Mouse (Mus musculus) gastrocnemius, adult 8-10 months (tissue): Measurements from ENCODE around the gene Gipr. TPM values are rescaled to one million over a fixed set of nuclear protein-coding genes. Genes with fewer than 3 reads are reported as not detected.
A peak's percentile ranks its signal among the peaks of the same experiment; 100 is the strongest.
"Not testable (repeated sequence)": the region's sequence is repeated elsewhere in the genome, so short reads cannot be mapped to it uniquely, and the experiment has no call there.

Source experiments
- DNase-seq, 2 experiments: peaks; one replicate each; pipeline ENCODE4 v3.0.0; 2022; ENCODE audit warnings: low spot score in 2 of 2
- total RNA-seq, 4 experiments: library from RNA; stranded (reverse); gene quantifications; 2 replicates each; pipeline ENCODE4 v1.2.4; 2022

The Gipr gene
- total RNA-seq, 4 experiments from 2014 or later: 0.13 TPM; not detected in 3

DNA sequence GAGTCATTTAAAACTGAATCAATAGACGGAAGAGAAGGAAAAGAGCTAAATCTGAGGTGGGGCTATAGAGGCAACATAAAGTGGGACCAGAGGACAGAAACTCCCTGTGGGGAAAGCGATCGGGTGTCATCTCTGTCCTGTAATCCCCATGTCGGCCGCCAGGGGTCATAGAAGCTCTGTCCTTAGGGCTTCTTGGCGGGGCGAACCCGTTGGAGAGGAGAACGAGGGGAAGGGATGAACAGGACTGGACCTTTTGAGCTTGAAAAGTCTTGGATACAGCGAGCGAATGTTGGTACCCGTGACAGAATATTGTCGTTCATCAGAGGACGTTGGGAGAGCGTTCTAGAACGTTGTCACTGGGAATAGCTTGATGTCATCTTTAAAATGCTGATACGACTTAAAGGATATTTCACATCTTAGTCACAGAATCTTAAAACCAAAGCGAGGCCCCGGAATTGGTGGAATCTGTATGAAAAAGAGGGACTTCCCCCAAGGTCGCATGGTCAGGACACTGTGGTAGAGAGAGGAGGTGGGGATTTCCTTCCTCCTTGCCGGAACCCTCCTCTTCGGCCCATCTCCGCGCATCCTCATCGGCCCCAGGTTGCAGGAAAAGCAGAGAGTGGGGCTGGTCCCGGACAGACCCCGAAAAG, 12.6 kb upstream of the Gipr start:
- DNase-seq: peak; percentile 43 to 54

DNA sequence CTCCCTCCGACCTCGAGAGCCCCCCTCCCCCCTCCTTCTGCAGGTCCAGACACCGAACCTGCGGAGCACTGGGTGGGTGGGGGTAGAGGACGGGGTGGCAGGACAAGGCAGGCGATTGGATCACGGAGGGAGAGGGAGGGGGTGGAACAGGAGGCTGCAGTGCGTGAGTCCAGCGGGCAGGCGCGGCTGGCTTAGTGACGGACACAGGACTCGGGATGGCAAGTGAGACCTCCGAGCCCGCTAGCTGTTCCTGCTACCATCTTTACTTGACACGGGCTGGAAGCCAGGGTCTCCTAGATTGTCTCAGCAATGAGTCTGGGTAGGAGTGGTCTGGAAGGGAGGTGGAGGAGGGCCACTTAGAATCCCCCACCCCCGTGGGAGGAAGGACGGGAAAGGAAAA, 12.1 kb upstream of the Gipr start:
- no peak for DNase-seq

GRCm38 (mm10) chr7:19177216-19177615, 11.3 kb upstream of the Gipr start:
- DNase-seq: no peak

GRCm38 (mm10) chr7:19176516-19176947, 10.6 kb upstream of the Gipr start:
- no peak for DNase-seq

DNA sequence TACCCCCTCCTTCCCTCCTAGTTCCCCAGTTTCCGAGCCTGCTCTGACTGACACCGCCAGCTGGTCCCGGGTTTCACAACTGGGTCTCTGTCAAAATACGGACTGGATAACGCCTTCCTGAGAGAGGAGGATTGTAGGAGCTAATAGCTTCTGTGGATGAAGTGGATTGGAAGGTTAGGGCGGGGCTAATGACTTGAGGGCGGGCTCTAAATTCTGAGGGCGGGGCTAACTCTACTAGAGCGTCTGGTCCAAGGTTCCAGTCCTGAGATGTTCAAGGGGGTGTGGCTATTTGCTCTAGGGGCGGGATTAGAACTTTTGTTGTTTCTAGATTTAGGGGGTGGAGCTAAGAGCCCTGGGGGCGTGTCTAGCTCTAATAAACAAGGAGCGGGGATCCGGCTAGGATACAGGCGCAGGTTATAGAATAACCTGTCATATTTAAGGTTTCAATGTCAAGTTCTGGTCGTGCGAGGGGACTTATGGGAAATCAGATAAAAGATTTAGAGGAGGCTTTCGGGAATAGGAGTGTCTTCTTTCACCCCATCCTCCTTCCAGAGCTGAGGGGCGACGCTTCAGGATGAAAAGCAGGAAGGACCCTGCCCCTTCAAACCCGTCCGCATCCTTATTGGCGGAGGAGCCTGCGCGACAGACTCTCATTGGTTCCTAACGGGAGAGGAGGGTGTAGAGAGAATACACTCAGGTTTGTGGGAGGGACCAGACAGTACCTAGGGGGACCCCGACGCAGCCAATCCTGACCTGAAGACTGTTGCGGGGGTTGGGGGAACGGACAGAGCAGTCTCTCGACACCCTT, 10.0 kb upstream of the Gipr start, which contains the start of gene Eml2:
Gene Eml2, plus strand, starts transcription at position 714 of the 808 bp plus-strand sequence.
- DNase-seq: peak; percentile 40 to 56

- DNase-seq: peak; percentile 60 to 70
These were observed 6.9 kb upstream of the Gipr start for GRCm38 (mm10) chr7:19172874-19173273.

DNA sequence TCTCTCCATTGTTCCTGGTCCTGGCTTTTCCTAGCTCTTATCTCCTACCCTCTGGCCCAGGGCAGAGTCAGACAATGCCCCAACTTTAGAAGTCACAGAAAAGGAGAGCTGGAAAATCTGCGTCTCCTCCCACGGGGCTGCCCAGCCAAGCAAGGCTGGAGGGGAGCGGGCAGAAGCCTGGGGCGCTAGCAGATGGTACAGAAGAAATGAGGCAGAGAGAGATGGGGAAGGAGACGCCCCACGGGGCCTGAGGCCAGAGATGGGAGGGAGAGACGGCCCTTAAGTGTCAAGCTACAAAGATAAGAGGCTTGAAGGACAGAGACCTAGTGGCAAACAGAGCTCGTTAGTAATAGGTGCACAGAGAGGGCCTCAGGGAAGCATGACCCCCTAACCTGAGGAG, 5.9 kb upstream of the Gipr start:
- DNase-seq: no peak

DNA sequence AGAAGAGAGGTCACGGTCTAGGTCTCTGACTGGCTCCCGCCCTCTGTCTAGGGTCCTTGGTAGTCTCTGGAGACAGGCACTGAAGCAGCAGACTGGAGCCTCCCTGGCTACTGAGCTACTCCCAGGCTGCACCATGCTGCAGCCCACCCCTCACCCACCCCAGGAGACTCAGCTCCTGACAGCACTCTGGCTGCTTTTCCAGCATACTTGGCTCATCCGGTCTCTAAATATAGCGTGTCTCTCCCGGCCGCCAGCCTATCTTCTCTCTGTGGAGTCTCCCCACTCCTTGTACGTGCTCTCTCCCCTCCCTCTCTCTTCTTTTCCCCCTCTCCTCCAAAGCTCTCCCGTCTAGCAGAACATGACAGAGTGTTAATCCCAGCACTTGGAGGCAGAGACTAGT, 4.2 kb upstream of the Gipr start:
- DNase-seq: no peak

DNA sequence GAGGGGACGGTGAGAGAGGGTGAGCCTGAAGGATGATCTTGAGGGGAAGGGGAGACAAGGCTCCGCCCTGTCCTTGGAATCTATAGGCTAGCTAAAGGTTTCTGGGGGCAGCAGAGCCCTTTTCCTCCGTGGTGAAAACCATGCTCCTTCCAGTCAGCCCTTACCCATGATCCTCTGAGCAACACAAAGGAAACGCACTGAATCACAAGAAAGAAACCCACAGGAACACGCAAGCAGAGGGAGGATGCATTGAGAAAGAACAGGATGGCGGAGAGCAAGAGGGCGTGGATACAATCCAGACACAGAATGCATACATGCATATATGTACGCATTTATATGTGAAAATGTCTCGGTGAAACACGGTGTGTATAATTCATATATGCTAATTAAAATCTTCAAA, 3.6 kb upstream of the Gipr start:
- DNase-seq: no peak

- no peak for DNase-seq
These were observed 1.1 kb upstream of the Gipr start for GRCm38 (mm10) chr7:19166990-19167389.

GRCm38 (mm10) chr7:19164978-19165377, 949 bp downstream of the Gipr start:
- DNase-seq: no peak

GRCm38 (mm10) chr7:19164189-19164588, 1.7 kb downstream of the Gipr start:
- DNase-seq: no peak

DNA sequence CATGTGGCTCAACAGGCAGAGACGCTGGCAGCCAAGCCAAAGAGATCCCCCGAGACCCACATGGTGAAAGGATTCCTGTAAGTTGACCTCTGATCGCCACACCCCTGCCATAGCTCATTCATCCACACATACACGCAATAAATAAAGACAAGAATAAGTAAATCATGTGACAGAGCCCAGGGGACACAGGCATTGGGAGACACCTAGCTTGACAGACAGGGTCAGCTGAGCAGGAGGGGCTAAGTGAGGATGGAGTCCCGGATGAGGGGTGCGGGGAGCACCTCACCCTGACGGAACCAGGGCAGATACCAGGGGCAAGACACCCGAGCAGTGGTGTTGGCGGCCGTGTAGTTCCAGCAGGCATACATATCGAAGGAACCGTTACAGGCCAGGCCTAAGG, 2.2 kb downstream of the Gipr start:
- DNase-seq: no peak

GRCm38 (mm10) chr7:19162928-19163327, 3.0 kb downstream of the Gipr start:
- DNase-seq: no peak

- no peak for DNase-seq
These were observed 5.8 kb downstream of the Gipr start for GRCm38 (mm10) chr7:19160115-19160514.

DNA sequence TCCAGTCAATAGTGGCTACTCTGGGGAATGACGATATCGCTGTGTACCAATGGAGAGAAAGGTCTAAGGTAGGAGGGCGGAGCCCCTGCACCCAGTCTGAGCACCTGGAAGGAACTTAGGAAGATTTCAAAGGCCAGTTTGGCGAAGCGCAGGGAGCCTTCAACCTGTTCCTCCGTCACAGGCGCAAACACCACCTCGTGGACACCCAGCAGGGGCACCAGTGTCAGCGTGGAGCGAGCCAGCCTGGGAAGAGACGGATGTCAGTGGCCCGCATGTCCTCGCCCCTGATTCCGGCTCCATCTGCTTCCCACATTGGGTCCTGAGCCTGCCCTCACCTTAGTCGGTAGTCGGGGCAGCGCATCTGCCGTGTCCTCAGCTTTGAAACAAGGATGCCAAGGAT, 6.5 kb downstream of the Gipr start:
- DNase-seq: no peak

DNA sequence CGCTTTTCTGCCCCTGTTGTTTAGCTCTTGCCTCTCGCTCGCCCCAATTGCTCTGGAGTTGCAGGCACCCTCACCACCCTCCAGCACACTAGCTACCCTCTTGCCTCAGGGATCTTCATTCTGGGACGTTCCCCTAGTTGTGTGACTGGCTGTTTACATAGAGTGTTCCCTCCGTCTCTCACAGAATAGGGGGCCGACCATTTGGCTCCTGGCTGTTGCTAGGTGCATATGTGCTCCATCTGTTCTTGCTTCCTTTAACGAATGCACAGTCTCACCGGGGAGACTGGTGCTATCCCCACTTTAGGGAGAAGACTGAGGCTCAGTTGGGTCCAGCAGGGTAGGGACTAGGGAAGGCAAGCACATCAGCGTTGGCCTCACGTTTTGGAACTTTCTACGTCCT, 7.3 kb downstream of the Gipr start:
- no peak for DNase-seq

DNA sequence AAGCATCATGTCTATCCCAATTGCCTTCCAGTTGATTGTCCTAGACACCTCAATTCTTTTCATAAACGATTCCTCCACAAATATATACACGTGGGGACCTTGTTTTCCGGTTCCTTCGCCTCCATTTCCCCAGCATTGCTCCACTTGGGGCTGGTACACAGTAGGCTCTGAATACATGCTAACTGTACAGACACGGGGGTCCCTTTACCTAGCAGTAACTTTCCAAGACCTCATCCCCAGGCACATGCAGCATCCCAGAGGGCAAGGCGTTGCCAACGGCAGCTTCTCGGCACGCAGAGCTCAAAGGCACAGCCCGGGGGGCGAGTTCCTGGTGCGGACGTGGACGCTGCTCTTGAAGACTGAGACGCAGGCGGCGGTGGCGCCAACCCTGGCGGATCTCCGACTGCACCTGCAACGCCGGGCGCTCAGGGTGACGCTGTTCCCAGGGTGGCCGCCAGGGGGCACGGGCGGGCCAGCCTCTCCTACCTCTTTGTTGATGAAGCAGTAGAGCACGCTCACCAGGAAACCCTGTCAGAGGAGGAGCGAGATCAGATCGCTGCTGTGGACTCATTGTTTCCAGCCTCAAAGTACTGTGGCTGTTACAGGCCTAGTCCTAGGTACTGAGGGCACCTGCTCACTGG, 8.6 kb downstream of the Gipr start:
- DNase-seq: peak; percentile 83 to 87

GRCm38 (mm10) chr7:19155825-19156475, 10.0 kb downstream of the Gipr start:
- no peak for DNase-seq

DNA sequence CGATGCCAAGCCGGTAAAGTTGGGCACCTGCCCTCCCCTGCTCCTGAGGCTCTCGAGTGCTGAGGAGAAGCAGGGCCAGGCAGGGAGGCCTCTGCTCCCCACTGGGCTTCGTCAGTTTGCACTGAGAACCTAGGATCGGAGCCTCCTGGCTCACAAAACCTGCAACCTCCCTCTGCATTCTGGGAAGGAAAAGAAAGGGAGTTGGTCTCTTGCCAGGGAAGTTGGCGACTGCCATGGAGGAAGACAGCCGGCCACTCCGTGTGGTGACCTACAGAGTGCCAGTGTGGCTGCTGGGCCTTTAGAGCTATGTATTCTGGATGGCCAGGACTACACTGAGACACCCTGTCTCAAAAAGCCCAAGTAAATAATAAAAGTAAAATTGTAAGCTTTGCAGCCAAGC, 11.1 kb downstream of the Gipr start:
- DNase-seq: no peak

DNA sequence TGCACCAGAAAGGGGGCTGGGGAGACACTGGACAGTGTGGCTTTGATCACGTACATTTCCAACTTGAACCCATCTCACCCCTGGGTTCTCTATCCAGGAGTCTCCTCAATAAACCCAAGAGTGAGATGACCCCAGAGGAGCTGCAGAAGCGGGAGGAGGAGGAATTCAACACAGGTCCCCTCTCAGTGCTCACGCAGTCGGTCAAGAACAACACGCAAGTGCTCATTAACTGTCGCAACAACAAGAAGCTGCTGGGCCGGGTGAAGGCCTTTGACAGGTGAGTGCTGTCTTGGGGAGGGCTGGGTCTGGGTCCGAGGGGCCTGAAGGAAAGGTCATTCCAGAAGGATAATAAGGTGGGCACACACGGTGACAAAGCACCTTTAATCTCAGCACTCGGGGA, 14.8 kb downstream of the Gipr start:
- not testable (repeated sequence) for DNase-seq

- DNase-seq: peak; percentile 90 to 95
These were observed 16.3 kb downstream of the Gipr start, which contains the start of gene Snrpd2 for GRCm38 (mm10) chr7:19149626-19150025. Snrpd2 (plus strand) TSS chr7:19149722.
